Mouse (Mus musculus): ENCODE results near the gene Wnt2b.

Wnt2b gene

GRCm38 (mm10) chr3:104965070-104965855 is 3.5 kb upstream of the Wnt2b start:
- in situ Hi-C loops (cut with MboI, MseI): loop anchor here (5.0 to 10.0 kb wide), 2 partner anchors 180 to 193 kb away; partner anchors contain the start of genes Fam19a3 (in 1 of the 2), Ppm1j (in 1 of the 2) and Rhoc (in 1 of the 2)

- in situ Hi-C loops (cut with MboI, MseI): loop anchor here in 1 of 2 experiments (10.0 kb wide), 1 partner anchor 179 kb away; the partner anchor contains the start of genes Fam19a3, Ppm1j and Rhoc
These were observed 1.9 kb upstream of the Wnt2b start for GRCm38 (mm10) chr3:104963331-104964276.

DNA sequence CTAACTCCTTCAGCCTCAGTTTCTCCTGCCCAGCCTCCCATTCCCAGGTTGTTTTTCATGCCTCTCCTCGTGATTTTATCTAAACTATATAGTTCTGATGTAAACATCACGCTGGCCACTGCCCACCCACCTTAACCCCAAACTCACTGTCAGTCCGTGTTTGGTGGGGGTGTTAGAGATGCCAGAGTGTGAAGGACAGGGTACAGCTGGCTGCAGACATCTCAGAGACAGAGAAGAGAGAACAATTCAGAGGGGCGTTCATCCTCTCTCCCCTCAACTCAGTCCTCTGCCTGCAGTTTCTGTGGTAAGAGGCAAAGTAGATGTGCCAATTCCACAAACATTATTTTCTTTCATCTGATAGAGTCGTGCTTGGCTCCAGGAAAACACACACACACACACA is 1.1 kb upstream of the Wnt2b start:
- in situ Hi-C loops (cut with MboI, MseI): loop anchor here in 1 of 2 experiments (10.0 kb wide), 1 partner anchor 178 kb away; the partner anchor contains the start of genes Fam19a3, Ppm1j and Rhoc

- in situ Hi-C loops (cut with MboI, MseI): loop anchor here in 1 of 2 experiments (10.0 kb wide), 1 partner anchor 177 kb away; the partner anchor contains the start of genes Fam19a3, Ppm1j and Rhoc
These were observed 455 bp upstream of the Wnt2b start for GRCm38 (mm10) chr3:104962141-104962611.

DNA sequence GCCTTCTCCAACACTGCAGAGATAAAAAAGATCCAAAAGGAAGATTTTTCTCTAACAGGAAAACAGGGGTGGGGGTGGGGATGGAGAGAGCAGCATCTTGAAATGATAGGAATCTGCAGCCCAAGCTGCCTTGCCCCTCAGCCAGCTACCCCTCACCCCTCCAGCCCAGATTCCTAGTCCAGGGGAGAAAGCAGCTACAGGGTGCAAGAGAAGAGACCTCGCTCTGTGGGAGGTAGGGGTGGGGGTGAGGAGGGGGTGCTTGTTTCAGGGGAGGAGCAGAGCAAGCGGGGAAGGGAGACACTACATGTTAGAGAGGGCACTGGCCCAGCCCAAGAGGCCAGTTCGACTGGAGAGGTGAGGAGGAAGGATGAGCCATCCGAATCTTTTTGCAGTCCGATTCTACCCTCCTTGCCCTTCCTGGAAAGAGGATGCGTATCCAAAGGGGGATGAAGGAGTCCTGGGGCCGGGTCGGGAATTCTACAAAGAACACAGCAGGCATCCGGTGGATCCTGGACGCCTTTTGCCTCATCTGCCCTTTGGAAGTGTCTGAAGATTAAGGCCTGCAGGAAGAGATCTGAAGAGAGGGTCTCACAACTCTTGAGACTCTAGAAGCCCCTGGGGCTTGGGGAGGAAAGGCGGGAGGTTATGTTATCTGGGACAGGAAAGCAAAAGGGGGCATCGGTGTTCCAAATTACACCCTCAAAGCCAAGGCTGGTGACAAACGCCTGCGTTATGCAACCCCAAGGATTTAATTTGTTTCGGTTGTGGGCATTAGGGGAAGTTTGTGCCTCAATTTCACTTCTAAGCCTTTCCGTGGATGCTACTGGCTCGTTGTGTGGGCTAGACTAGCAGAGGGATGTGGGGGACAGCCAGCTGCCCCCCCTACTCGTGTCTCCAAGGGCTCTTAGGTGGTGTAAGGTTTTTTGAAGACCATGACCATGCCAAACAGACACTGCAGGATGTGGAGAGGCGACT is 1.4 kb downstream of the Wnt2b start:
- in situ Hi-C loops (cut with MboI, MseI): loop anchor here in 1 of 2 experiments (10.0 kb wide), 1 partner anchor 176 kb away; the partner anchor contains the start of genes Fam19a3, Ppm1j and Rhoc

GRCm38 (mm10) chr3:104956131-104956581 is 5.6 kb downstream of the Wnt2b start:
- in situ Hi-C loops (cut with MboI, MseI): loop anchor here in 1 of 2 experiments (5.0 kb wide), 1 partner anchor 239 kb away; no protein-coding TSS in a partner anchor

DNA sequence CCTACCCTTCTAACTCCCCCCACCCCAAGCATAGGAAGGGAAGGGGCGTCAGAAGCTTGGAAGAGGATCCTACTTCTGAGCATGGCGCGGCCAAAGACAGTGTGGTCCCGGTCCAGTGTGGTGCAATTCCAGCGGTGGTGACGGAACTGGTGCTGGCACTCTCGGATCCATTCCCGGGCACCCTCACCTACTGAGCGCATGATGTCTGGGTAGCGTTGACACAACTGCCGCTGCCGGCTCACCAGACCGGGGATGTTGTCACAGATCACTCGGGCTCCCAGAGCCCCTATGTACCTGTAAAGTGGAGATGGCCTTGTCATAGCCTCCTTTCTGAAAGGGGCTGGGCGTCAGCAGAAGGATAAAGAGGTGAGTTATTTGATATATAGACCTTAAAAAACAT is 7.2 kb downstream of the Wnt2b start:
- in situ Hi-C loops (cut with MboI, MseI): no loop called here

DNA sequence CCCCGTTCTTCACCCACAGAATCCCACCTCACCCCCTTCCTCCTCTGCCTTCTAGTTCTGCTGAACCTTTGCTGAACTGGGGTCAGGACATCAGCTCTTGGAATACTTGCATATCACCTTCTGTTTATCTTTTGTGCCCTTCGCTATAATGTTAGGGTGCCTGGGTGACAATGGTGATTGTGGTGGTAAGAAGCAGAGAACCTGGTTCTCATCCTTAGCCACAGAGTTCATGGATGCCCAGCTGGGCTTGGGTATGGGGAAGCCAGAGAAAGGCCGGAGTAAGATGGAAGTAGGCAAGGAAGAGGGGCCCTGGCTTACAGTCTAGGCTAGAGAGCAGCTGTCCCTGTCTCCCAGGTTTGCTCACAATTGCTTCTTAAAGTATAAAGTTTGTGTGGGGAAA is 7.6 kb downstream of the Wnt2b start:
- in situ Hi-C loops (cut with MboI, MseI): no loop called here

DNA sequence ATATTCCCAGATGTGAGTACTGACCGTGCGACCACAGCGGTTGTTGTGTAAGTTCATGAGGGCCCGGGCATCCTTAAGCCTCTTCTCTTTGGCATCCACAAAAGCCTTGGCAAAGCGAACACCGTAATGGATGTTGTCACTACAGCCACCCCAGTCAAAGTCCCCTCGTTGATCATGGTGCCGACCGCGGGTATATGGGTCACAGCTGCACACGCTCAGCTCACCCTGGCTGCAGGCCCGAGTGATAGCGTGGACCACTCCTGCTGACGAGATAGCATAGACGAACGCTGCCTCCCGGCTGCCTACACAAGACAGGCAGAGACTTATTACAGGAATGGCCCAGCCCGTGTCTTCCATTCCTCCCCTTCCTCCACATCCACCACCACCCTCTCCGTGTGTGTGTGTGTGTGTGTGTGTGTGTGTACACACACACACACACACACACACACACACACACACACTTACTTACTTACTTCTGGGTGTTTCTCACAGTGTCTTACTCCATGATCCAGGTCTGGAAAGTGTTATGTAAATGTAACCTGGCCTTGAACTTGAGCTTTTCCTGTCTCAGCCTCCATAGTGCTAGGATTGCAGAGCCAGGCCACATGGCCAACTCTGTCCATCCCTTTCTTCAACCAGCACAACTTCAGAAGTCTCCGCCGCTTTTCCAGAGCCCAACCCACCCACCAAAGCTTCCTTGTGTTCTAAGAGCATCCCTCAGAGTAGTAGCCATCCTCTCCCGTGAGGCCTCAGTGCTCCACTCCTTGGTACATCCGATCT is 8.6 kb downstream of the Wnt2b start:
- in situ Hi-C loops (cut with MboI, MseI): no loop called here

DNA sequence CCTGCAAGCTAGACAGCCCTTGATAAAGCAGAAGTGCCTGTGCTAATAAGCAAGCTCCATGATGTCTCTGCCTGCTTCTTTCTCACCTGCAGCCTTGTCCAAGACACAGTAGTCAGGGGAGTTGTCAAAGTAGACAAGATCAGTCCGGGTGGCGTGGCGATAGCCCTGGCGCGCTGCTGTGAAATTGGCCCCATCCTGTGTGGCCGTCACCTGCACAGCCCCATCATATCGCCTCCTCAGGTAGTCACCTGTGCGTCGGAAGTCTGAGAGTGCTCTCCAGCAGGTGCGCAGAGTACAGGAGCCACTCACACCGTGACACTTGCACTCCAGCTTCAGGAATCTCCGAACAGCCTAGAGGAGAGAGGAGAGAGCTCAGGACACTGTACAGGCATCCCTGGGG is 10.8 kb downstream of the Wnt2b start:
- in situ Hi-C loops (cut with MboI, MseI): no loop called here

- in situ Hi-C loops (cut with MboI, MseI): no loop called here
These were observed 16.8 kb downstream of the Wnt2b start for GRCm38 (mm10) chr3:104944894-104945293.

GRCm38 (mm10) chr3:104943333-104943732 is 18.4 kb downstream of the Wnt2b start:
- in situ Hi-C loops (cut with MboI, MseI): no loop called here

- in situ Hi-C loops (cut with MboI, MseI): no loop called here
These were observed 19.0 kb downstream of the Wnt2b start for GRCm38 (mm10) chr3:104942682-104943081.

GRCm38 (mm10) chr3:104940691-104941090 is 21.0 kb downstream of the Wnt2b start:
- in situ Hi-C loops (cut with MboI, MseI): no loop called here

GRCm38 (mm10) chr3:104938327-104938726 is 23.4 kb downstream of the Wnt2b start:
- in situ Hi-C loops (cut with MboI, MseI): no loop called here

- in situ Hi-C loops (cut with MboI, MseI): no loop called here
These were observed 23.9 kb downstream of the Wnt2b start for GRCm38 (mm10) chr3:104937728-104938305.

DNA sequence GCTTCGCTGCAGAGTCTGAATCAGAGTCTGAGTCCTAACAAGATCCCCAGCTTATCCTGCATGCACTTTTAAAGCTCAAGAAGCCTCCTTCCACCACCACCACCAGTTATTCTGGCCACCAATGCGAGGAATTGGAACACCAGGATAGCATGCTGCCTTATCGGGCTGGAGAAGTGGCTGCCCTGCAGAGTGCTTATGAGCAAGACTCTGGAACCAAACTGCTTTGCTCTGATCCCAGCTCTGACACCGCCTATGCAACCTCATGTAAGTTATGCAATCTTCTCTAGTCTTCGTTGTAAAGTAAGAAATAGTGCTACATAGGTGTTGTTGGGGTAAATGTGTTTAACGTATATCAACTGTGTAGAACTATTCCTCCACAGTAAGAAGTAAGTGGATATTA is 32.3 kb downstream of the Wnt2b start:
- in situ Hi-C loops (cut with MboI, MseI): no loop called here

DNA sequence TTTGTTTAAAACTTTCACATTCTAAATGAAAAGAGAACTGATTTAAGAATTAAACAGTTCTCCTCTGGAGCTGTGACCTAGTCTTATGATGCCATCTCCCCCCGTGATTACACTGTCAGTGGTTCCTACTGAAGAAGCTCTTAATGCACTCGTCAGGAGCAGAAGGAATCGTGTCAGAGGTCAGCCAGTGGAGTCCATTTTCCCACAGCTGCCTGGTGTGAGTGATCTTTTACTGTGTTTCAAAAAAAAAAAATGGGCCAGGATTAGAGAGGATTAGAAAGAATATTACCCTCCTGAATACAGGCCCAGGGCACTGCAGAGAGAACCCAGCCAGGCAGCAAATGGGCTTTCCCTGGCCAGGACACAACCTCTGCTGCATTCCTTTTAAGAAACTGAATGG is 46.7 kb downstream of the Wnt2b start:
- in situ Hi-C loops (cut with MboI, MseI): no loop called here

DNA sequence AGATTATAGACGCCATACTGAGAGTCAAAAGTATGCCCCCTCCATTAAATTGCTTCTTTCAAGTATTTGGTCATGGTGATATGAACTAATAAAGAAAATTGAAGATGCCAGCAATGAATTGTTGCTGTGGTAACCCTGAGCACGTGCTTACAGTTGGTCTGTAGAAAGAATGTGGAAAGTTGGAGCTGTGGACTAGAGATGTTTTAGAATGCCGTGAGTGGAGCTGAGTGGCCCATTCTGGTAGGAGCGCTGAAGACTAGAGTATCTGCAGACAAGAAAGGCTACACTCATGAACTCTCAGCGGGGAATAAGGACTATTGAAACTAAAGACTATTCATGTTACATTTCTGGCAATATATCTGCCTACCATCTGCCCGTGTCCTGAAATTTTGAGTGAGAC is 52.5 kb downstream of the Wnt2b start:
- in situ Hi-C loops (cut with MboI, MseI): no loop called here
